Mouse (Mus musculus): ENCODE measurements around the gene Anxa11.
"Not testable (repeated sequence)": the region's sequence is repeated elsewhere in the genome, so short reads cannot be mapped to it uniquely, and the experiment has no call there.

Anxa11 gene

GRCm38 (mm10) chr14:25872461-25873415 is 30.8 kb downstream of the Anxa11 start:
- DNase-seq: no peak

- not testable (repeated sequence) for DNase-seq
Observed at GRCm38 (mm10) chr14:25876640-25877039, 34.7 kb downstream of the Anxa11 start.

GRCm38 (mm10) chr14:25881769-25882168 is 39.8 kb downstream of the Anxa11 start:
- DNase-seq: not testable (repeated sequence)

- DNase-seq: not testable (repeated sequence)
Observed at GRCm38 (mm10) chr14:25885886-25886285, 43.9 kb downstream of the Anxa11 start.

GRCm38 (mm10) chr14:25894566-25894965 is 52.6 kb downstream of the Anxa11 start:
- not testable (repeated sequence) for DNase-seq

GRCm38 (mm10) chr14:25895686-25896085 is 53.7 kb downstream of the Anxa11 start:
- not testable (repeated sequence) for DNase-seq

- not testable (repeated sequence) for DNase-seq
Observed at GRCm38 (mm10) chr14:25903000-25903399, 61.0 kb downstream of the Anxa11 start, which contains the start of gene Plac9a. TSS of gene Plac9a (minus strand) at chr14:25903100.

- DNase-seq: not testable (repeated sequence)
Observed at GRCm38 (mm10) chr14:25905243-25905642, 63.3 kb downstream of the Anxa11 start.

- DNase-seq: not testable (repeated sequence)
Observed at GRCm38 (mm10) chr14:25907272-25907671, 65.3 kb downstream of the Anxa11 start.

- not testable (repeated sequence) for DNase-seq
Observed at GRCm38 (mm10) chr14:25908976-25909375, 67.0 kb downstream of the Anxa11 start.

GRCm38 (mm10) chr14:25918427-25919170 is 76.6 kb downstream of the Anxa11 start:
- not testable (repeated sequence) for DNase-seq

- DNase-seq: not testable (repeated sequence)
Observed at GRCm38 (mm10) chr14:25926814-25927561, 85.0 kb downstream of the Anxa11 start.

- not testable (repeated sequence) for DNase-seq
Observed at GRCm38 (mm10) chr14:25927562-25927881, 85.6 kb downstream of the Anxa11 start, which contains the start of gene Tmem254a. TSS of gene Tmem254a (minus strand) at chr14:25927672.
